Mouse (Mus musculus): Measurements from ENCODE around the gene Exoc4. TPM values are rescaled to one million over a fixed set of nuclear protein-coding genes. Genes with fewer than 3 reads are reported as not detected.

Exoc4 gene
- total RNA-seq, 2 experiments from 2014 or later: 46.9 to 77.1 TPM

DNA sequence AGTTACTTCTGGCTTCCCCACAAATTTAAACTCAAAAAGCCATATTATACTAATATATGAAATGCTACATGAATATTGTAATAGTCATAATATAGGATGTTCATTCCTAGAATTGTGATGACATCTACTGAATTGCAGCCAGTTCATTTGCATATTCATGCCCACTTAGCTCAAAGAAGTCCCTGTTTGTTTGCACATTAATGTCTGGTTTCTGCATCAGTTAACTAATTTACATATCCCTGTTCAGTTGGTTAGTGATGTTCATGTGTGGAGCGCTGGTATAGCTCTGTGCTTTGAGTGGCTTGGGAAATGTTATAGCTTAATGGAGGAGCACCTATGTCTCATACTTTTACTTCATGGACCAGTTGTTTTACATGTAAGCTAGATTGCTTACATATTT lies 206.4 kb downstream of the Exoc4 start:
- ATAC-seq (replicated peaks; ENCODE audit: low FRiP score, poor library complexity, severe bottlenecking): no peak

DNA sequence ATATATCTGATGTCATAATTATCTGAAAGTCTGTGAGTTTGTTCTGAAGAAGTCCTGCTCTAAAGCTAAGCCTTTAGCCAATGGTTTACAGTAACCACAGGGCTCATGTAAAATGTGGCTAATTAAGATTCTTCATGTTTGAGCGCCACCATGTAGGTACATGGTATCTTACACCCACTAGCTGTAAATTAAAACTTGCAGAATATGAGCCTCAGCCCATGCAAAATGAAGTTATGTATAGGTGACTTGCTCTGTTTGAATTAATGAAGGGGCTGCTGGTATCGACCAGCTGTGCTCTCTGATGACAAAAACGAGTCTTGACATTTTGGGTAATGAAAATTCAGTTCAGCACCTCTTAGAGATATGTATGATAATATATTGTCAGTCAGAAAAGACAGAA lies 216.0 kb downstream of the Exoc4 start:
- no peak for ATAC-seq (replicated peaks; ENCODE audit: low FRiP score, poor library complexity, severe bottlenecking)

DNA sequence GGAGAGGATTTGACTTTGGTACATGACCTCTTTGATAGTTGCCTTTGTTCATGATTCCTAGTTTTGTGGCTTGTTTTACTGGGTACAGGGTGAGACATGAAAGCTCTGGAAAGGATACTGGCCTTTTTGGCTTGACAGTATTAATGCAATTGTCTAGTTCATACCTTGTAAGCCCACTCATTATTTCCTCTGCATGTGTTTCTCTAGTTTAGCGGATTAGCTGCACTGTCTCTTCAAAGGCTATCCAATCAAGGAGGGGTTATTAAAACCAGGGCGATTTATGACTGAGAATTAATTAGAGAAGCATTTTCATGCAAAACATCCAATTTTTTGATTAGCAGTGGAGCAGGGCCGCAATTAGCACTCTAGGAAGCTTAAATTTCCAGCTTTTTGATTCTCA lies 216.5 kb downstream of the Exoc4 start:
- ATAC-seq (replicated peaks; ENCODE audit: low FRiP score, poor library complexity, severe bottlenecking): no peak

DNA sequence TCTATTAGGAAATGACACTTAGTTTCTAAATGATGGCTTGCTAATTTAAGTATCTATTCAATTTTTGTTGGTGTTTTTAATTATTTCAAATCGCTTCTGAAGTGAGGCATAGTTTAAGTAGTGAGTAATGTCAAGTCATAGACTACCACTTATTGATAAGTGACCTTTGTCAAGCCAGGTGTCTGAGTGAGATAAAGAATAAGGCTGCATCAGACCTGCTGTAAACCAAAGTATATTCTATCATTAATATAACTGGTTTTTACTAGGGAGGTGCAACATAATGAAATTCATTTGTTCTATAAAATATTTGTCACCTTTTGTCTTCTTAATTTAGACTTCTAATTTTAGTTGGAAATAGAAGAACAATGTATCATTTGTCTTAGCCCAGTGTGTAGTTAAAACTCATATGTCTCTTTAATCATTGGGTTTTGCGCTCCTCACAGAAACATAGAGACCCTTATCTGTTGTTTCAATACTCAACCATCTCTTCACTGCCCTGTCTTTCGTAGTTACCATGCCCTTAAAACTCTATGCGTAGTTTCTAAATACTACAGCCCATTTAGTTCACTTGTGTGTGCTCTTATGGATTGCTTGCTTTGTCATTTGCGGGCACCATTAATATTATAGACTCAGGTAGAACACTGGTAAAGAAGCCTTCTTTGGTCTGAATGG lies 217.4 kb downstream of the Exoc4 start:
- peak; percentile 54; the same call in 1 of the 2 replicates for ATAC-seq (replicated peaks; ENCODE audit: low FRiP score, poor library complexity, severe bottlenecking)

DNA sequence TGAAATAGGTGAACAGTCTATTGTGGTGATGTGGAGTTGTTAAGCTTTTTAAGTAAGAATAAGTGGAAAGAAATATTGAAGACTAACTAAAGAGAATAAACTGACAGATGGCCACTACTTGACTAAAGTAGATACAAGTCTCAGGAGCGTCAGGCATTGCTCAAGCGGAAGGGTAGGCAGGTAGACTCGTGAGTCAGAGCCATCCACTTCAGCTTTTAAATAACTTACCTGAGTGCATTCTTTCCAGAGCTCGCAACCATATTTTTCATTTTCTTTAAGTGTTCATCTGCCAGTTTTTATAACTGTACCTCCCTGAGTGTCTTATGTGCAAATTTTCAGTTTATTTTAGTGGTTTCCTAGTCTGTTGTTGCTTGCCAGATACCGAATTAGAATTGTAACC lies 219.6 kb downstream of the Exoc4 start:
- ATAC-seq (replicated peaks; ENCODE audit: low FRiP score, poor library complexity, severe bottlenecking): no peak

DNA sequence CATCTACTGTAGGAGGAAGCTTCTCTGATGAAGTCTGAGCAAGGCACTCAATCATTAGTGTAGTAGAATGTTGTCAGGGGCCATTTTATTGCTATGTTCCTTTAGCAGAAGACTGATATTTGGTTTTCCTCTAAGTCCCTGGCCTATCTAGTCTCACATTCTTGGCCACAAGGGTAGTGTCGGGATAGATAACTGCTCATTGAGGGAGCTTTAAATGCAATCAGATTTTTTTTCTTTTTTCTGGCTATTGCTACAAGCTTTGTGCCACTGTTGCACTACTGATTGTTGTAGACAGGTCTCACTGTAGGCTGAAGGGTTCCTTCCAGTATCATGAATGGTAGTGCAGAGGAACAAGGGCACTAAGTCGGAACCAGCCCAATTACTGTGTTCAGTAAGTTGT lies 227.2 kb downstream of the Exoc4 start:
- ATAC-seq (replicated peaks; ENCODE audit: low FRiP score, poor library complexity, severe bottlenecking): no peak

DNA sequence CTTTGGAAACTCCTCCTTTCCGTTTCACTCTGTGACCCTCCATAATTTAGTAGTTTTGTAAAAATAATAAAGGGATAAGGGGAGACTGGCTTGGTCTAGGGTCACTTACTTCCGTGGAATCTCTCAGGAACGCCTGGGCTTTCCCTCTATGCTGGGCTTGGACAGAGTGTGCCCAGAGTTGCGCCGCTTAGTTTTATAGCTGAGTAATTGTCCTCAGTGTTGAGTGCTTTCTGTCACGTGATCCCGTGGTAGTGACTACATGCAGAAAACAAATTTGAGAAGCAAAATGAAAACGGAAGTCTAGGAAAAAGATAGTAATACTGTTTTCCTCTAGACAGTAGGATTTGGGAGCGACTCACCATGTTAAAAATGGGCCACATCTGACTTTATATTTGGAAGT lies 235.7 kb downstream of the Exoc4 start:
- ATAC-seq (replicated peaks; ENCODE audit: low FRiP score, poor library complexity, severe bottlenecking): no peak

DNA sequence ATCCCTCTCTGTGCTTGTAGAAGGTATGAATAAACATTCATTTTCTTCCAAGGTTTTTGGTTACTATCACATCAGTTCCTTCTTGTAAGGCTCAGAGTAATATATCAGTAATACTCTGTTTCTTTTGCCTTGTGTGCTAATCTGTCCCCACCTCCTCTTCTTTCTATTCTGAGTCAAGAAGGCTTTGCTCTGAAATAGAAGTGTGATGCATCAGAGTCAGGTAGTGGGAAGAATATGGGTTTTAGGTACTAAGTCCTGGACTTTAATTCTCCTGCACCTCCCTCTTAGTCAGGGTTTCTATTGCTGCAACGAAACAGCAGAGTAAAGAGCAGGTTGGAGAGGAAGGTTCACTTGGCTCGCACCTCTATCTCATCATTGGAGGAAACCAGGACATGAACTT lies 240.9 kb downstream of the Exoc4 start:
- ATAC-seq (replicated peaks; ENCODE audit: low FRiP score, poor library complexity, severe bottlenecking): no peak

DNA sequence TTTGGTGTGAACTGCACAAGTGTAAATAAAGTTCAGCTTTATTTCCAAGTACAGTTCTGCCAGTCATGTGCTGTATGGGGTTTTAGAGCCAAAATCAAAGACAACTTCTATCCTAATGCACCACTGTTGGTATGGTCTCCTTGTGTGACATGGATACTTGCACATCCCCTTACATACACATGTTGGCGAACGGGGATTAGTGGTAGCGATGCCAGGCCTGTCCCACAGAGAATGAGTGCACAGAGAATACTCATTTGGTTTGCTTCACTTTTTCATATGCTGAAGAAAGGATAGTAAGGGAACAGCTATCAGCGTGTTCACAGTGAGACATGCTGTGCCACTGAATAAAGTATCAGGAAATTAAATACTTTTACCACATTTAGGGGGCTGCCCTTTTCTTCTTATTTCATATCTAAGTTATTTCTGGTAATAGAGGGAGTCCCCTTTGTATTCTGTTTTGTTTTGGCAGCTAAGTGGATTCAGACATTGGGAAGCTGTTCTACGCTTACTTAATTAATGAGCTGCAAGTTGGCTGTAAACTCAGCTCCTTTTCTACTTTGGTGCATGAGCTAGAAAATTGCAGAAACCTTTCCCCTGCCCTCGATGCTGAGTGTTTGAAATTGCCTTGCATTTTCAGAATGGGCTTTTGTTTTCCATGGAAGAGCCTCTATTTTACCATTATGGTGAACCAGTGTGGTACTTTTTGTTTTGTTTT lies 247.4 kb downstream of the Exoc4 start:
- no peak for ATAC-seq (replicated peaks; ENCODE audit: low FRiP score, poor library complexity, severe bottlenecking)

DNA sequence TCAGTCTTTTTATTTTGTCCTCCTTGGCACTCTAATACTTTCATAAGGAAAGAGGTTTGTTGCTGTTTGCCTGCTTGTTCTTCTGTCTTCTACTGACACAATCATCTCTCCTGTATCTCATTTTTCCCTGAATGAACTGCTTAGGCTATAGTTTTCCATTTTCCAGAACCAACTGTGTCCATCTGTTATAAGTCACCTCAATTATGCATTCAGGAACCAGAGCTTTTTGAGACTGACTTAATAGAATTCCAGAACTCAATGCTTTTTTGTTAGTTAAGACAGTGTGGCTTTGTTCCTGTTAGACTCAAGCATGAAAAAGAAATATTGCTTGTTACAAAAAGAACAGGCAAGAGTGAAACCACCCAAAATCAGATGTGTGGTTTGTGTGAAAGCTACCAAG lies 248.5 kb downstream of the Exoc4 start:
- no peak for ATAC-seq (replicated peaks; ENCODE audit: low FRiP score, poor library complexity, severe bottlenecking)

DNA sequence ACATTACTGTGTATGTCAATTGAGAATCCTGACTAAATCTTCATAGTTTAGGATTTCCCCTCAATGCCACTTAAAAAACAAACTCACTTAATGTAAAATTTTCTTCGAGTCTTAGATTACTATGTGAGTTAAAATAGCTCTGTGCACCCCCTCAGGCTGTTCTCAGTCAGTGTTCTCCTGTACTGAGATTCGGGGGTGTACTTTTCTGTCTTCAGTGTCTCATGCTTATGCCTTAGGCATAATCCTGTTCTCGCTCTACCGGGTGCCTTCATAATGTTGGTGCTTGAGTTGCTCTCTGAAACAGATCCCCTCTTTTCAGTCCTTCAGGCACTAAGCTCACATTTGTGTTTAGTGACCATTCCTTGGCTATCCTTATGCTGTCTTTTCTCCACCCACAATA lies 253.5 kb downstream of the Exoc4 start:
- no peak for ATAC-seq (replicated peaks; ENCODE audit: low FRiP score, poor library complexity, severe bottlenecking)

DNA sequence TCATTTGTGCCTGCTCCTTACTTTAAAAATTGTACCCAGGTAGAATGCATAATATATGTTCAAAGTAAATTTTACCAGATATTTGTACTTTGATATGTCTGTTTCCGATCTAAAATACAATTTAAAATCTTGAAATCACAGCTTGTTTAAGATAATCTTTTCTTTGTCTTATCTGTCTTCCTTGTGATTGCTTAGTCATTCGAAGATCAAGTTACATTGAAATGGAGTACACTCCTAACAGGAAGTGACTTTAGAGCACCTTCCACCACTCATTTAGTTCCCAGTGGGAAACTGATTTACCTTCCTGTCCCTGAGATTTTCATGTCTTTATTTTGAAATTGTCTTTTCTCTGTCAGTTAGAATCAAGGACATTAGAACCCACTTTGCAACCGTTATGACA lies 254.5 kb downstream of the Exoc4 start:
- no peak for ATAC-seq (replicated peaks; ENCODE audit: low FRiP score, poor library complexity, severe bottlenecking)

DNA sequence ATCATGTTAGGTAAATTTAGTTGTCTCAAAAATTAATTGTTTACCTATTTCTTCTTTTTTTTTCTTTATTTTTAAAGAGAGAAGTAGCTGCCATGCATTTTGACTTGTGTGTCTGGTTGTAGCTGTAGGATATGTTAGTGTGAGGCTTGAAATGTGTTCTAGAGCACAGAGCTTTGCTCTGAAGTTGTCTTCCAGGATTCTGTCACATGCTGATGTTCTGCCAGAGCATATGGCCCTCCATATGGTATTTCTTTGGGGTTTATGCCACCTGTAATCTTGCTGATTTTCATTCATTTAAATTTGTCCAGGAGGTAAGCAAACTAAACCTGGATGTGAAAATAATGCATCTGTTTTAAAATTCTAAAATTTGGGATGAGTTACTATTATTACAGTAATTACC lies 258.2 kb downstream of the Exoc4 start:
- ATAC-seq (replicated peaks; ENCODE audit: low FRiP score, poor library complexity, severe bottlenecking): no peak

DNA sequence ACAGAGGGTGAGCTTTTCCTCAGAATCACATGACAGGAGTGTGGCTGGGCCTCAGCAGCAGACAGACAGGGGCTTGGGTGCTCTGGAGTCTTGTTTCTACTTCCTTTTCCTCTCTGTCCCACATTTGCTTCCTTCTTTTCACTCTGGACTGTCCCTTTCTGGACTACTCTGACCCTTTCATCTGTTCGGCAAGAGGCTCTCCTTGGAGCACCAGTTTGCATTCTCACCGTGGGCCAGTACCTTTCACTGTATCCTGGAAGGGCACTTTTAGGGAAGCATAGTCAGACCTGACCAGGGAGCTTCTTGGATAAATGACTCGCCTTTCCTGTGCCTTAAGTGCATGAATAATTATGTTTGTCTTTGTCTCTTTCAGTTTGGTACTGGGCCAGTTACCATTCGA lies 266.5 kb downstream of the Exoc4 start:
- no peak for ATAC-seq (replicated peaks; ENCODE audit: low FRiP score, poor library complexity, severe bottlenecking)

DNA sequence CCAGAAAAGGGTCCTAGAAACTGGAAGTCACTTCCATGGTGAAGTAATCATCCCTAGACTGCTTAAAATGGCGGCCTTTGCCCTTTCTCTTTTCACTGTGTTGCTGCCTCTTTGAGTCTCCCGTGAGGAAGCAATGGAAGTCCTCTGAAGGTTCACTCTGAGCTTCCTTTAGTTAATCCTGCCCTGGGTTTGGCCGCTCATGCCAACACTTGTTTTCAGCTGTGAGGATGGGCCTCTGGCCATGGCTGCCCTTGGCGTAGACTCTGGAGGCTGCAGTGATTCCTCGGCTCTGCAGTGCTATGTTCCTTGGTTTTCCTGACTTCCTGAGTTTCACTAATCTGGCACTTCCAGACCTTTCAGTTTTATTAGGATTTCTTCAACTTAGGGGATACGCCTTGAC lies 267.9 kb downstream of the Exoc4 start:
- ATAC-seq (replicated peaks; ENCODE audit: low FRiP score, poor library complexity, severe bottlenecking): no peak

DNA sequence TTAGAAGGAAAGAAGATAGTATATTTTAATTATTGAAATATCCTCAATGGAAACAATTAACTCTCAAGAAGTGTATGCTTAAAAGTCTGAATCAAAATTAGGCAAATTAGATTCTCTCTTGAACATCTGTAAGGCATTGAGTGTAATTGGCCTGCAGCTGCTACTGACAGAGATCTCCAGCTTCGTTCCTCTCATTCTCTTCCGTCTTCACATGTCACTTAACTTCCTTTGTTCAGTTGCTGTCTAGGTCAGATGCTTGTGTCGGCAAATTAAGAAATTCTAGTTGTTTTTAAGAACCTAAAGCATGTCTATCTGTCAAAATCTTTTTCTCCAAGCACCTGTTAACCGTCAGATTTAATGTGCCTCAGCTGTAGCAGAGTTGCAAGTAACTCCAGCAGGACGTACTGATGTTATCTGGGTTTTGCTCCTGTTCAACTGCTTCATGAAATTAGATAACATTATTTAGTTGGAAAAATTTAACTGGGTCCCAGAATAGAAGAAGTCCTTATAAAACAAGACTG lies 269.1 kb downstream of the Exoc4 start:
- ATAC-seq (replicated peaks; ENCODE audit: low FRiP score, poor library complexity, severe bottlenecking): no peak

DNA sequence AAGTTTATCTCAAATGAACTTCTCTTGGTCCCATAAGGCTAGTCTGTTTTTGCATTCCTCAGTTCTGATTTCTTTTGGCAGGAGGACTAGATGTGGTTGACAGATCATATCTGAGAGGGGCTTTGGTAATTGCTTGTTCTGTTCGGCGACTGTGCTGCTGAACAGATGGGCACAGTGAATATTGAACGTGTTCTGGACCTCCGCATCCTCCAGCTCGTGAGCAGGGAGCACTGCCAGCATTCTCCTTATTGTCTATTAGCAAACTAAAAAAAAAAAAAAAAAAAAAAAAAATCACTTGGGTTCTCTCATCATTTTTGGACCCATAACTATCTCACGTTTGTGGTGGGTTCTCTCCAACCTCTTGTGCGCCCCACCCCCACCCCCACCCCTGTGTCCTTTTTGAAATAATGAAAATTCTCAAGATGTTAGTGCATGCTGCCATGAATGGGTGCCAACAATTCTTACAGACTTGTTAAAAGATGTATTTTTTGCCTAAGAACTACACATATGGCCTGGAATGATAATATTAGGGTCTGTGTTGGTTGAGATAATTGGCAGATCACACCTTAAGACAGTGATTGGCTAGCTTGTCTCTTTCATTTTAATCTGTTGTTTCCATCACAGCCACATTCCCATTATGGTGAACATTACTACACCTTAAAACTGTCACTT lies 276.9 kb downstream of the Exoc4 start:
- ATAC-seq (replicated peaks; ENCODE audit: low FRiP score, poor library complexity, severe bottlenecking): no peak

DNA sequence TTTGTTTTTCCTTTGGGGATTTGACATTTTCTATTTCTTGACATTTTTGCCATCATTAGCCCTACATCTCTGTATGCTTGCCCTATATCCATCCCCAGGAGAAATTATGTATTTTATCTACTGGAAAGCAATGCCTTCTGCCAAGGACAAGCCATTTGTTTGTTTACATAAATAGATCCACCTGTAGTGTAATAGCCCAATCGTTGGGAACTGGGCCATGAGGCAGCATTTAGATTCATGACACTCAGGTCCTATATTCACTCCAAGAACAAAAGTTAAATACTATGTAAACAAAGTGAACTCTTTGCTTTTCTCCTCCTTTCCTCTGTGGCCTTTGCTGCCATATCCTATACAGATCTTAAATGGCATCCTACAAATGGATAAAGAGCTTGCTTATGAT lies 291.5 kb downstream of the Exoc4 start:
- no peak for ATAC-seq (replicated peaks; ENCODE audit: low FRiP score, poor library complexity, severe bottlenecking)

DNA sequence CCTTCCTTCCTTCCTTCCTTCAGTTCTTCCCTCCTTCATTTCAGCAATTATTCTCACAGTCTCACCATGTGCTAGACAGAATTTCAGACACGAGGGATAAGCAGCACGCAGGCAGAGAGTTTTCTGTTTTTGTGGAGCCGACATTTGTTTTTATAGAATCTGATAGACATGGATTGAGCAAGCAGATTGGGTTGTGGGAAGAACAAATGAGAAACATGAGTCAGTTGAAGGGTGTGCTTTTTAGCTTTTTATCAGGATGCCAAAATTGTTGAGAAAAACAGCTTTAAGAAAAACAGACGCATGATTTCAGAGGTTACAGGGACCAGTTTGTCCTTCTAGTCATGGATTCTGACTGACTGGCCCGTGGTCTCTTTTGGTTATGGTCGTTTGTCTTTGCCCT lies 293.8 kb downstream of the Exoc4 start:
- ATAC-seq (replicated peaks; ENCODE audit: low FRiP score, poor library complexity, severe bottlenecking): no peak

DNA sequence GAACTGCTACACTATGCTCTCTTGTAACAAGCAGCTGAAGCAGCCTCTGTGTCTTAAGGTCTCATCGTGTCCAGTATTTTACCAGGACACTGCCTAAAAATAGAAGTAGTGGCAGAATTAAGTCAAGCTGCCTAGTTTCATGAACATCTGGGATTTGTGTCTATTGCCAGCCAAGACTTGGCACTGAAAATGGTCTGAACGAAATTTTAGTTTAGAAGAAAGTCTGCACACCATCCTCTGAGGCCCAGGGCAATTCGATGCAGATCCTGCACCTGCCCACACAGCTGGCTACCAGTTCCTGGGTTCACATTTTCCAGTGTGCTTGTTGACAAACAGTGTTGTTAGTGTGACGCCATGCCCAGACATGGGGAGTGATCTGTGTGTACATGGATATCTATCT lies 303.0 kb downstream of the Exoc4 start:
- no peak for ATAC-seq (replicated peaks; ENCODE audit: low FRiP score, poor library complexity, severe bottlenecking)

DNA sequence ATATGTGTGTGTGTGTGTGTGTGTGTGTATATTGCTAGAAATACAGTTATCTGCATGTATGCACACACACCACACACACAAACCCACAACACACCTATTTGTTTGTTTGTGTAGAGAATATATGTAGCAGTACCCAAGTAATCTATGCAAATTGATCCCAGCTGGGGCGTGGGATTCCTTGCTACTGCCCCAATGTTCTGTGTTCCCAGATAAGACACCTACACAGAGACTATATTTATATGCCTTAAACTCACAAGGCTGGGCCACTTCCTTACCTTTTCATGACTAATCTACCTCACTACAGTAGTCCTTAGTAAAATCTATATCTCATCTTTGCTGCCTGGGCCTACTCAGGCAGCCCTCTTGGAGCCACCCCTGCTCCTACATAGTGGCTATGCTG lies 312.0 kb downstream of the Exoc4 start:
- ATAC-seq (replicated peaks; ENCODE audit: low FRiP score, poor library complexity, severe bottlenecking): no peak

Data from erythroid progenitor cell, adult 5-6 weeks (primary cell).